Comparison of ENCODE assay signal across 14 mouse cellular contexts in the genomic region with DNA sequence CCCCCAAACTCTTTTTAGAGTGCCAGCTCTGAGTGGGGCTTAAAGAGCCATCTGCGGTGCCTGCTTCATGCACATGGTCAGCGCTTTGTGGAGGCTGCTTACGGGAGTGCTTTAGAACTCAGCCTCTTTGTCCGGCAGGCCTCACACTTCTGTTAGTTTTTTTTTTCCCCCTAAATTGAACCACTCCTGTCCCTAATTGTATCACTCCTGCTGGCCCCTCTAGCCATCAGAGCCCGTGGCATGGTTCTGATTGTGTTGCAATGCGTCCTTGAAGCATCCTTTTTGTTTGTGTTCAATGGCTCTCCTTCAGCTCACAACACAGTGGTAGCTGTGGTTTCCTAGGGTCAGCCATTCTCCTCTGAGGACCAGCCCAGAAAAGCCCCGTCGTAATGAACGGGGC.
"Had no signal": no experiment of that assay in that cellular context is flagged by ENCODE, and none has a peak within 500 bp of the region (broad histone marks: within the 10 kb centered on the region; RNA-seq: fewer than 3 reads in every experiment).

No protein-coding gene starts in this region.

- H3K4me1 ChIP-seq: liver, embryonic 15.5 days had no signal

- ATAC-seq: intestine, embryonic 16.5 days had no signal

- H3K4me3 ChIP-seq: limb, embryonic 13.5 days; liver, embryonic 15.5 days; megakaryocyte, embryonic 14.5 days; midbrain, embryonic 12.5 days had no signal

- H3K36me3 ChIP-seq: limb, embryonic 13.5 days; liver, embryonic 15.5 days; midbrain, embryonic 12.5 days had no signal

- H3K9me3 ChIP-seq: limb, embryonic 13.5 days; liver, embryonic 15.5 days; midbrain, embryonic 12.5 days had no signal

- H3K4me2 ChIP-seq: limb, embryonic 13.5 days; liver, embryonic 11.5 days; liver, embryonic 15.5 days; lung, embryonic 14.5 days; midbrain, embryonic 12.5 days had no signal

- H3K9ac ChIP-seq: limb, embryonic 13.5 days; liver, embryonic 15.5 days; lung, embryonic 14.5 days; midbrain, embryonic 12.5 days had no signal

- H3K27ac ChIP-seq: limb, embryonic 13.5 days; liver, embryonic 15.5 days; macrophage; midbrain, embryonic 12.5 days had no signal

- DNase-seq: kidney, adult 8-10 months; kidney, postnatal 25 days; layer of hippocampus, postnatal 36 days; lung, embryonic 14.5 days; lung, postnatal 14 days; right cerebral cortex, postnatal 14 days; thymus, postnatal 4 days had no signal
